Mouse (Mus musculus) heart, postnatal 10 days (tissue): ENCODE data around the gene Limd2. TPM values are rescaled to one million over a fixed set of nuclear protein-coding genes. Genes with fewer than 3 reads are reported as not detected.

Source experiments
- DNase-seq, 2 experiments: peaks; one replicate each; pipeline ENCODE4 v3.0.0; 2021
- intact Hi-C: fragments of 180-260 bp; cut with DNase I; formaldehyde crosslinking; loops from one replicate; pipeline ENCODE4 v1.15.1; 2025
- total RNA-seq, 2 experiments: library from RNA; stranded (reverse); gene quantifications; 2 replicates each; pipeline ENCODE4 v1.2.3; 2021

The Limd2 gene
- total RNA-seq, 2 experiments from 2014 or later: 13.6 to 14.1 TPM

DNA sequence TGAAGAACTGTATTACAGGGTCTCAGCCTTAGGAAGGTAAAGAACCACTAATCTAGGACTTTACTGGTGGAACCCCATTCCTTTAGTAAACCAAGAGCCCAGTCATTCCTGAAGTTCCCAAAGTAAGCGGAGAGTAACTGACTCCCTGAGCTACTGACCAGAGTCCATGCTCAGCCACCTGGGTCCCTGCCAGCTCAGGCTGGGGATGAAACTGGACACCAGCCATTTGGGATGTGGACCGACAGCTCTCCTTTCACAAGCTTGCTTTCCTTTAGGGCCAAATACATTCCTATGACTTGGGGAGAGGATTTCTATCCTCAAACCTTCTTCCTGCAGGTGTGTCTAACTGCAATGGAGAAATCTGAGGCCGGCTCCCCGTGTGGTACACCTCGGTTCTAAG lies 13.7 kb upstream of the Limd2 start:
- intact Hi-C loops: no loop called here
- peak; percentile 53 for DNase-seq

DNA sequence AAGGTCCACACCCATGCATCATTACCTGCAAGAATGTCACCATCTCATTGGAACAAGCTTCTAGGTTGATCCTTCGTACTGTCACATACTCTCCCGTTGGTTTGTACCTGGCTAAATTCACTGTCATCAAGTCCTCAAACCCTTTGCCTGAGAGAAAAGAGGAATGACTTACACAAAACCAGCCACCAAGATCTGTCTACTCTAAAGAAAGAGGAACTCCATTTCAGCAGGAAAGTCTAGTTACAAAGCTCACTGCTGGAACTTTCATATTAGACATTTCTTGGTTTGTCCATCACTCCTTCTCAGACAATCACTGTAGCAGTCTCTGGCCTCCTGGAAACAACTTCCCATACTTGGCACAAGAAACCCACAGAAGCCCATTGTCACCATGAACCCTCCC lies 12.6 kb upstream of the Limd2 start:
- no peak for DNase-seq

GRCm38 (mm10) chr11:106170807-106171206 lies 10.1 kb upstream of the Limd2 start:
- intact Hi-C loops: no loop called here
- no peak for DNase-seq

More for the DNA sequence above, 12.6 kb upstream of the Limd2 start:
- intact Hi-C loops: no loop called here

DNA sequence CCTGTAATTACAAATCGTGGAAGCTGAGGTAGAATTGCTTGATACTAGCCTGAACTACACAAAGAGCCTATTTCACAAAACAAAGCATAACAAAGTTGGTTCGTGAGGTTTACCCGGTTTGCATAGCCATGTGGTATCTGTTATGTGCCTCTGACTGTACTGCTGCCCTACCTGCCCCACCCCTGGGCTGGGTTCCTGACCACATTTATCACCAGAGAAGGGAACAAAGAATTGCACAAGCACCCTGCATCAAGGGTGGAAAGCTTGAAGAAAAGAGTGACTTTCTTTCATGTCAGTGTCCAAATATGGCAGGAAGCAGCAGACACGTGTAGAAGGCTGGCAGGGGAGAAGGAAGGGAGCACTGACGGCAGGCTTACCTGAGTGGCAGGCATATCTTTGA lies 6.8 kb upstream of the Limd2 start:
- DNase-seq: no peak
- intact Hi-C loops: no loop called here

DNA sequence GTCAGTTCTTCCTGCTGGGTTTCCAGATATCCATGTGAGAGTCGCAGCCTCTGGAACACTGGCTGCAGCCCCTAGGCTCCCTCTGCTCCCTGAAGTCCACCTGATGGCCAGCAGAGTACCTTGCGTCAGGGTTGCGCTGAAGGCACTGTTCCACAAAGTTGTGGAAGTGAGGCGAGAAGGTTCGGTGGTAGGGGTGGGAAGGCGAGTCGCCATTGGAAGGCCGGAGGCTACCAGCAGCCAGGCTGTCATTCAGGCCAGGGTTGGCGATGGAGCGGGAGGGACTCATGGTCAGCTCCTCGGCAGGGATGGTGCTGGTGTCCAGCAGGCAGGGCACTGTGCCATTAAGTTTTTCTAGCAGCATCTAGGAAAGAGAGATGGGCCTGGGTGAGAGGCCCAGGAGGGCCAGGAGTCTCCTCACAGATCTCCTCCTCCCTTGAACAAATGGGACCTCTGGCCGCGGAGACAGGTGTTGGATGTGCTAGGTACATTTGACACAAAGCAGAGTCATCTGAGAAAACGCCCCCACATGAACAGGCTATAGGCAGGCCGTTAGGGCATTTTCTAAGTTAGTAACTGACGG lies 4.0 kb upstream of the Limd2 start:
- DNase-seq: no peak

DNA sequence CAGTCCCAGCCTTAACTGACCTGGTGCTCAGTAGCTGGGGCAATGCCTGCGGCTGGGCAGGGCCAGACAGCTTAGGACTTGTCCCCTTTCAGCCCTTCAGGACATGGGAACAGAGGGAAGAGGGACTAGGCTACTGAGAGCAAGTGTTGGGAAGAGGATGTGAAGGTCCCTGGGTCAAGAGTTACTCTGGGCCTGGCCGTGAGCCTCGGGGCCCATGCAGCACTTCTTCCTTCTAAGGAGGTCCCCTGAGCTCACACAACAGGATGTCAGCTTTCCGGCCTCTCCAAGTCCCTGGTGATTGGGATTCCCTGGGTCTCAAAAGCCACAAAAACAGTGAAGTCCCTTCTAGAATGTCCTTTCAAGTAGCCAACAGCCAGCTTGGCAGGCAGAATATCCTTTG lies 2.9 kb upstream of the Limd2 start:
- DNase-seq: peak in 1 of 2 experiments; percentile 32
- intact Hi-C loops: no loop called here

More for the DNA sequence above, 4.0 kb upstream of the Limd2 start:
- intact Hi-C loops: no loop called here

DNA sequence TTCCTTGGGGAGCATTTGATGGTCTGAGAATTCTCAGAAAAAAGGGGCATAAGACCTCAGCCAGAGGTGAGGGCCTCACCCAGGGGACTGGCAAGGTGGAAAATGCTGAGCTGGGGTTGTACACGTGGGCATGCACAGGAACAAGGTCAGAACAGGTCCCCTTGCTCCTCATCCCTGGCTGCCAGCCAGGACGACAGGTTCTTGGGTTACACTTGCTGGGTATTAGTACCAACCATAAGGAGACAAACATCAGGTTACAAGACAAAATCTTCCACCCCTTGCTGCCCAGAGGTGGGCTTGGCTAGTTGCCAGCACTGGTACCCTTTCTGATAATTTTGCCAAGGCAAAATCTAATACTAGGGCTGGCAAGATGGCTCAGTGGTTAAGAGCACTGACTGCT lies 1.6 kb upstream of the Limd2 start:
- intact Hi-C loops: no loop called here

DNA sequence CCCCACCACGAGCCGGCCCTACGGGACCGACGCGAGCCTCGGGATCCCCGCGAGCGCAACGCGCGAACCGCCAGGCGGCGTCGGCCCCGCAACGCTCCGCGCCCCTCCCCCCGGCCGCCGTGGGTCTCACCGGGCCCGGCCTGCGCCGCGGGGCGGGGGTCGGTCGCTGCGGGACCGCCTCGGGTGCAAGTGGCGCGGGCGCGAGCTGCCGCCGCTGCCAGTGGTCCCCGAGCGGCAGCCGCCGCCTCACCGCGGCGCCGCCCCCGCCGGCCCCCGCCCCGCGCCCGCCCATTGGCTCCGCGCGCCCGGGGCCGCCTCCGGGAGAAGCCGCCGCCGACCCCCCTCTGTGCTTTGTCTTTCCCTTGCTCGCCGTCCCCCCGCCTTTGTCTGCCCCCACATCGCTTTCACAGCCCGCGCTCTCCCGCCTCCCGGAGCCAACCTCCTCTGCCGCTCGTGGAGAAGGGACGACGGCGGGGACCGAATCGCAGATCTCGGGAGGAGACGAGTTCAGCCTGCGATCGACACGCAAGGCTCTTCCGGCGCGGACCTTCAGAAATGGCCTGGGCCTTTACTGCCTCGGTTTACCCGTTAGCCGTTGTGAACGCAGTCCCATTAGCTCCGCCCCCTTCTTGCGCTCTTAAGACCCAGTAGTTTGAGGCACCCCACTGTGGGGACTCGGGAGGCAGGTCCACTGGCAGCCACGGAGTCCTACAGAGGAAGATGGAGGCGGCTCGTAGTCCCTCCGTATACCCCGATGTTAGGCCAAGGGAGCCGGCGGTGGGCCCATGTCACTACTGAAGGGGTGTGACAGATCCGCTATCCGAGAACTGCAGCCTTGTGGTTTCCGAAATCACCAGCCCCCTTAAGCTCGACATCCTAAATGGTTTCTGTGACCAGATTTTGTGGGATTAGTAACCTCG lies 479 bp downstream of the Limd2 start:
- intact Hi-C loops: no loop called here

More for the DNA sequence above, 1.6 kb upstream of the Limd2 start:
- DNase-seq: no peak

DNA sequence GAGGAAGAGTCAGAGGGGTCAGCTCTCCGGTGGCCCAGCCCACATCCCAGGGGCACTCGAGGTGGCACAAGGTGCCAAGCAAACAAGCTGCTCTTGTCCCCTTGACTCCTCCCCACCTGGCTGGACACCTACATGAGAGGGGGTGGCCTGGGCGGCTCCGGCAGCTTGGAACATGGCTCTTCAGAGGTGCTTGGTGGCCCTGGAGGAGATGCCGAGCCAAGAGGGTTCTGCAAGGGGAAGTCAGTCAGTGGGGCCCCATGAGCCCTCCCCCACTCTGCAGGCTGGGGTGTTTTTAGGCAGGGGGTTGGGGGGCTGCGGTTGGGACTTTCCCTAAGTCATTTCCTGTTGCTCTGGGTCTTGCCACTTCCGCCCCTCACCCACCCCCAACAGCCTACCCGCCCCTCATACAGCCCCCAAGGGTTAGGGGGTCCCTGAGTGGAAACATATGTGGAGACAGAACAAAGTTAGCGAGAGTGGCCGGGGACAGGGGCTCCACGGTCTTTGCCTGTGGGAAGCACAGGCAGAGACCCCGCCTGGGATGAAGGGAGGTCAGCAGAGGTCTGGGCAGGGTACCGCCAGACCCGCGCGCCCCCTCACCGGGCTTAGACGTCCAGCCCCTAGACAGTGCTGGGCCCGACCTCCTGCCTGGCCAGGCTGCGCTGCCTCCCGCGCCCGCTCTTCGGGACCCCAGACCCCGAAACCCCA lies 1.3 kb downstream of the Limd2 start:
- intact Hi-C loops: no loop called here
- DNase-seq: peak; percentile 51 to 54

More for the DNA sequence above, 479 bp downstream of the Limd2 start:
- DNase-seq: peak; percentile 78 to 82

- DNase-seq: no peak
- intact Hi-C loops: no loop called here
These were observed 1.8 kb downstream of the Limd2 start for GRCm38 (mm10) chr11:106158930-106159215.

DNA sequence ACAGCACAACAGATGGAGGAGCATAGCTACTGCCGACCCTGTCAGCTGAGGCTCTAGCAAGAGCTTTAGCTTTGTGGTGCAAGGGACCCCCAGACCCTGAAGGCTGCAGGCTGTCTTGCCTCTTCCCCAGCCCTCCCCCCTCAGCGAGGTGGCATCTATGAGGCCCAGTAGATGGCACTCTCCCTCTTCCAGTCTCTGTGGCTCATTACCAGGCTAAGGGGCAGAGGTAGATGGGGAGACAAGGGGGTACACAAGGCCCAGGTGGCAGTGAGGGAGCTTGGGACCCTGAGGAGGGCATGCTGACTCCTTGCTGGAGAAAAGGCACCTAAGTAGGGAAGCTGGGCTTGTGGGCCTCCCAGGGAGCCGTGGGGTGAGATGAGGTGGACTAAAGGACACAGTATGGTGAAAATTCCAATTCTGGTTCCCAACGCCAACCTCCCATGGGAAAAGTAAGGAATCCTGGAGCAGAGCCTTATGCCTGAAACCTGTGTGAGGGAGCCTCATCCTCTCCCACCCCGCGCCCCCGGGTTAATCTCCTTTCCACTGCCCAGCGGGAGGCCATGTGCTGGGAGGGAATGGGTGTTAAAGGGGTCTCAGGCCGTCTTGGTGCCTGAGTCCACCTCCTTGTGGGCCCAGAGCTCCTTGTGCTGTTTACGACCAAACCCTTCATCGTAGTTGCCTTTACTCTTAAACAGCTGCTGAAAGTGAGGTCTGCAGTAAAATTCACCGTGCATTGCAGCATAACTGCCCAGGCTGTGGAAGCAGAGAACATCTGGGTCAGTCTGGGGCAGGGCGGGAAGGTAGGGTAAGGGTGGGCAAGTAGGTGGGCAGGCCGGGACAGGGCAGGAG lies 2.4 kb downstream of the Limd2 start:
- DNase-seq: peak in 1 of 2 experiments; percentile 35
- intact Hi-C loops: no loop called here

DNA sequence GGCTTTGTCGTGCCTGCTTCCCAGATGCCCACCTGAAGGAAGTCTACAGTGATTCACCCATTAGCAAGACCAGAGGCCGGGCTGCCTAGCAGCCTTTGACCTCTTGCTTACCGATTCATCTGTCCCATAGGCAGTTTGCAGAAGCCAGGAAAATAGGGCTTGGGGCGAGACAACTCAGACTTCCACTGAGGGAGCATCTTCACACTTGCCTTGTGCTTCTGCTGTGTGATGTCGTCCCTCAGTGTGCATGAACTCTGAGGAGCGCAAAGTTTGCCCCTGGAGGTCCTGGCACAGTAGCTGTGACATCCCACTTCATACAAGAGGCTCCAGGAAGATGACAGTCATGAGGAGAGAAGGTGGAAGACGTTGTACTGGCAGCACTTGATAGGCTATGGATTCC lies 3.5 kb downstream of the Limd2 start:
- intact Hi-C loops: loop anchor here (1.0 kb wide), 1 partner anchor 22 kb away; no protein-coding TSS in a partner anchor
- DNase-seq: no peak

DNA sequence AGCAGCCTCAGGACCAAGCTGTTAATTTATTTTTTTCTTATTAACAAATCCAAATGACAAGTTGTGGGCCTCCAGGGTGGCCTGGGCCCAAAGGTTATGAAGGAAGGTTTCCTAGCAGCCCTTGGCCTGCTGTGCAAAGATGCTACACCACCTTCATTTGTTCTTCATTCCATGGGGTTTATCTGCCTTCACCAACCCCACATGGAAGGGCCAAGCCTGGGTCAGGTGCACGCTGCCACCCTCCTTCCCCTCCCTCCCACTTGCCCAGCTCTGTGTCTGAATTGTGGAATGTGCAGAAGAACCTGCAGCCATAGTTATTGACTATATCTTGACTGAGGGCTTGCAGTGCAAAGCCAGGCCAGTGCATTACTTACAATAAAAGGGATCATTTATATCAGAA lies 4.4 kb downstream of the Limd2 start:
- intact Hi-C loops: no loop called here

GRCm38 (mm10) chr11:106155761-106156160 lies 4.9 kb downstream of the Limd2 start:
- DNase-seq: no peak
- intact Hi-C loops: no loop called here

More for the DNA sequence above, 4.4 kb downstream of the Limd2 start:
- no peak for DNase-seq

GRCm38 (mm10) chr11:106154770-106155169 lies 5.9 kb downstream of the Limd2 start:
- DNase-seq: no peak
- intact Hi-C loops: no loop called here

DNA sequence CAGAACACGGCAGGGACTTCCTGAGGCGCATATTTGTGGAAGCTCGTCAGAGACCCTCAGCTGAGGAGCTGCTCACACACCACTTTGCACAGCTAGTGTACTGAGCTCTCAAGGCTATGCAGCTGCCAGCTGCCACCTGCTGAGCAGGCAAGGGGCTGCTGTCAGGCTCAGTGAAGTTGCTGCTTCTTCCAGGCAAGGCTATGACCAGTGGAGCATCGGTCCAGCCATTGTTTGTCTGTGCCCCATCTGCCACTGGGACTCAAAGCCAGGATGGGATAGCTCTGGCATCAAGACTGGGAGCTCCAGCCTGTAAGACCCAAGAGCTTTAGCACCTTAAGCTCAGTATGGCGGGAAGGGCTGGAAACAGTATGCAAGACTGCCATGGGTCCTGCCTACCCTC lies 6.6 kb downstream of the Limd2 start:
- DNase-seq: no peak
- intact Hi-C loops: no loop called here

GRCm38 (mm10) chr11:106152132-106152531 lies 8.5 kb downstream of the Limd2 start:
- intact Hi-C loops: no loop called here
- no peak for DNase-seq

GRCm38 (mm10) chr11:106151219-106151618 lies 9.4 kb downstream of the Limd2 start:
- intact Hi-C loops: no loop called here
- no peak for DNase-seq

DNA sequence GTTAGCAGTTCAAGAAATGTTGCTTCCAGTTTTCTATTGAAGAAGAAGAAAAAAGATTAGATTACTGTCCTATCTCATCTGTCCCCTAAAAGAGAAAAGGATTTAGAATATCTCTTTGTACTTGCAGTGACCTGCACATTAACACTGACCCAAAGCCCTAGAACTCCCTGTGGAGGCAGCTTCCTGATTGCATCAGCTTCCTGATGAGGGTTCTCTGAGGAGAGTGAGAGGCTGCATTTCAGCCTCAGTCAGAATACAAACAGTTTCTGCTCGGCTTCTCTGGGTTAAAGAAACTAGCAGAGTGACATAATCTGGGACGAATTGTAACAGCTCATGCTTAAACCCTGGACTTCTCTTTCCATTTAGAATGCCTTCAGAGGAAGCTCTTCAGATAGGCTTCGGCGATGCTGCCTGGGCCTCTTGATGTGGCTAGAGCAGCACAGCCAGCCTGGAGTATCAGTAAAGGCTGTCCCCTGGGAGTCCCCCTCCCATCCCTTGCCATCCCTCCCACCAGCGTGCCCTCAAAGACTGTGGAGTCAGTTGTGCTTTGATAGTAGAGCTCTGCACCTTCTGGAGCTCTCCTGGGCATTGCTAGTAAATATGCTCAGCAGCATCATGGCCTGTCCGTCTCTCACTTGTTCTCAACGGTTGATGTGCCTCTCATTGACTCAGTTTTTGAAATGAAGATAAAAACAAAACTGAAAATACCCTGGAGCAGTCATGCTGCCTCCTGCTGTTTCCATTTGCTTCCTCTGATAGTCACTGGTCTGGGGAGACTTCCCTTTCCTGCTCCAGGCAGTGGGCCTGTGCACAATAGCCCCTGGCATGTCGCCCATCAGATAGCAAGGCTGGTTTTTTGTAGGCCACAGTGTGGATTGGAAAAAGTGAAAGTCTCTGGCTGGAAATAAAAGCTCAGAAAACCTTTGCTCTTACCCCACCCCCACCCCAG lies 25.8 kb downstream of the Limd2 start:
- peak; percentile 88 to 90 for DNase-seq
- intact Hi-C loops: loop anchor here (1.0 to 2.0 kb wide), 2 partner anchors 22 to 50 kb away; partner anchors contain the start of gene Map3k3
